Mouse (Mus musculus) adrenal gland, adult 18-20 months (tissue): ENCODE results near the gene Meis2. TPM values are rescaled to one million over a fixed set of nuclear protein-coding genes. Genes with fewer than 3 reads are reported as not detected.

Experiments used
- DNase-seq, 2 experiments: peaks; one replicate each; pipeline ENCODE4 v3.0.0; 2021 to 2022; ENCODE audit warnings: low spot score in 2 of 2
- total RNA-seq, 2 experiments: library from RNA; stranded (reverse); gene quantifications; 1 replicate in 1 of 2; 2 replicates in 1 of 2; pipeline ENCODE4 v1.2.3; 2021

Meis2 gene
- total RNA-seq, 2 experiments from 2014 or later, result 216 to 279 TPM

GRCm38 (mm10) chr2:115911913-115912642, 153.6 kb downstream of the Meis2 start:
- DNase-seq, result no peak

GRCm38 (mm10) chr2:115910217-115910616, 155.4 kb downstream of the Meis2 start:
- no peak for DNase-seq

- DNase-seq, result no peak
Observed at GRCm38 (mm10) chr2:115901007-115901406, 164.6 kb downstream of the Meis2 start.

- no peak for DNase-seq
Observed at GRCm38 (mm10) chr2:115897559-115897958, 168.1 kb downstream of the Meis2 start.

- DNase-seq, result no peak
Observed at GRCm38 (mm10) chr2:115897001-115897400, 168.6 kb downstream of the Meis2 start.

GRCm38 (mm10) chr2:115895717-115896116, 169.9 kb downstream of the Meis2 start:
- no peak for DNase-seq

GRCm38 (mm10) chr2:115895256-115895655, 170.4 kb downstream of the Meis2 start:
- DNase-seq, result no peak

- no peak for DNase-seq
Observed at GRCm38 (mm10) chr2:115893113-115893512, 172.5 kb downstream of the Meis2 start.

GRCm38 (mm10) chr2:115890715-115891114, 174.9 kb downstream of the Meis2 start:
- no peak for DNase-seq

- DNase-seq, result no peak
Observed at GRCm38 (mm10) chr2:115890030-115890429, 175.6 kb downstream of the Meis2 start.

GRCm38 (mm10) chr2:115889212-115889611, 176.4 kb downstream of the Meis2 start:
- no peak for DNase-seq

- no peak for DNase-seq
Observed at GRCm38 (mm10) chr2:115888336-115889077, 177.1 kb downstream of the Meis2 start.

- DNase-seq, result no peak
Observed at GRCm38 (mm10) chr2:115887631-115888030, 178.0 kb downstream of the Meis2 start.

- no peak for DNase-seq
Observed at GRCm38 (mm10) chr2:115884184-115884583, 181.5 kb downstream of the Meis2 start.

GRCm38 (mm10) chr2:115883520-115883919, 182.1 kb downstream of the Meis2 start:
- no peak for DNase-seq

GRCm38 (mm10) chr2:115875802-115876531, 189.7 kb downstream of the Meis2 start:
- DNase-seq, result no peak

GRCm38 (mm10) chr2:115872851-115873250, 192.8 kb downstream of the Meis2 start:
- DNase-seq, result no peak

GRCm38 (mm10) chr2:115869966-115870365, 195.7 kb downstream of the Meis2 start:
- no peak for DNase-seq

- peak in 1 of 2 experiments; percentile 53 for DNase-seq
Observed at GRCm38 (mm10) chr2:115860600-115861347, 204.9 kb downstream of the Meis2 start.

- DNase-seq, result peak in 1 of 2 experiments; percentile 54
Observed at GRCm38 (mm10) chr2:115860141-115860480, 205.5 kb downstream of the Meis2 start.
